Mouse (Mus musculus): ENCODE measurements around the gene Ereg.
A peak's percentile ranks its signal among the peaks of the same experiment; 100 is the strongest.

The Ereg gene

GRCm38 (mm10) chr5:91113967-91114366 is 39.5 kb downstream of the Ereg start:
- no peak for DNase-seq

- no peak for DNase-seq
These were observed 40.2 kb downstream of the Ereg start for GRCm38 (mm10) chr5:91114574-91114973.

- DNase-seq, result no peak
These were observed 44.2 kb downstream of the Ereg start for GRCm38 (mm10) chr5:91118618-91119017.

GRCm38 (mm10) chr5:91123404-91123803 is 49.0 kb downstream of the Ereg start:
- DNase-seq, result no peak

GRCm38 (mm10) chr5:91124140-91124539 is 49.7 kb downstream of the Ereg start:
- DNase-seq, result no peak

GRCm38 (mm10) chr5:91126623-91127022 is 52.2 kb downstream of the Ereg start:
- DNase-seq, result no peak

- no peak for DNase-seq
These were observed 60.5 kb downstream of the Ereg start for GRCm38 (mm10) chr5:91134961-91135360.

GRCm38 (mm10) chr5:91138970-91139369 is 64.5 kb downstream of the Ereg start:
- DNase-seq, result no peak

- DNase-seq, result peak; percentile 14 to 38
These were observed 65.0 kb downstream of the Ereg start, which contains the start of gene Areg for GRCm38 (mm10) chr5:91139446-91139873. Gene Areg (plus strand): TSS chr5:91139599.

- DNase-seq, result no peak
These were observed 66.5 kb downstream of the Ereg start for GRCm38 (mm10) chr5:91140896-91141448.

Measured in kidney, adult 8-10 months (tissue).